Mouse (Mus musculus): ENCODE data around the gene Men1. TPM values are rescaled to one million over a fixed set of nuclear protein-coding genes. Genes with fewer than 3 reads are reported as not detected.

The Men1 gene
- 43.7 and 71.6 TPM in 2 replicates for polyA plus RNA-seq (2012; rRNA removed; ENCODE audit: low replicate concordance)

DNA sequence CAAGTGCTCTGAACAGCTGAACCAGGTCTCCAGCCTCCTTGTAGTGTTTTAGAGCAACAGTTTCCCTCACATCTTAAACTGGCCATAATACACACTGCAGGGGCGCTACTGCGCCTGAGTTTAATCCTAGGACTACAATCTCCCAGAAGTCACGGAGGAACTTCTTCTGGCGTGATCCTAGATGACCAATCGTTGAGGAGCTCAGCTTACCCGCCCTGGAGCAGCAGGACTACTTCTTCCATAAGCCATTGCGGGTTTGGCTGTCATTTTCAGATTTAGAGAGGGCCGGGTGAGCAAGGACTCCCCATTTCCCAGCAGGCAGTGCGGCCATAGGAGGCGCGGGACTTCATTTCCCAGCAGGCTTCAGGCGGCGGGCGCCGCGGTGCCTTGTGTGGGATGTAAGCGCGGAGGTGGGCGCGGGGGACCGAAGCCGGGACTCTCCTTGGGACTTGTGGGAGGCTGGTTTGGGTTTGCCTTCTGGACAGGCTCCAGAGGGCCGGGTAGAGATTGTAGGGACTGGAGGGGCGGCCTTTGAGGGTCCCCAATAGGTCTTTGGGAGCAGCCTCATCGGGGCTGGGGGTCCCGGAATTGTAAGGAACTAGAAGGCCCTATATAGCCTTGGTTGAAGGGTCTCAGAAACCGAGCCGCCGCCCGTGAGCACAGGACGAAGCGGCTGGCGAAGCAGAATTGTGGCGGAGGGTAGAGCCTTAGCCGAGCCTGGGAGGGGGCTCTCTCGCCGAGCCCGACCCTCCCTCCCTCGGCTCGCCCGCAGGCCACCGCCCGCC is at the start of gene Men1:
TSS of gene Men1 (plus strand) at position 307 of the 785 bp plus-strand sequence.

DNA sequence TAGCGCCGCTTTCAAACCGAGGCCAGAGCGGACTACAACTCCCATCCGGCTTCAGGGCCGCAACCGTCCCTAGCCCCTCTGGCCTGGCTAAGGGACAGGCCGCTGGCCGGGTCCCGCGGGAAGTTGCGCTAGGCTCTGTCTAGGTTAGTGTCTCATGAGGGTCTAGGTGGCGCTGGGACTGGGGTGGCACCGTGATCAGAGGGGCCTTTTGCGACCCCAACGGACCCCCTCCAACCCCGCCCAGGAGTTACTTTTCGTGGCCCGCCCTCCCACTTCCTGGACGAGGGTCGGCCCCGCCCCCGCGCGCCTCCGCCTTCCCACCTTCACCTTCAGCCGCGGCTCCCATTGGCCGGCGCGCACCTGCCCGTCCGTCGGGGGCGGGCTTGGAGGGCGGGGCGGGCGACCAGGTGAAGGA is 28.6 kb upstream of the Men1 start, which contains the start of gene Cdc42bpg:
TSS of gene Cdc42bpg (plus strand) at position 320 of the 415 bp plus-strand sequence.

DNA sequence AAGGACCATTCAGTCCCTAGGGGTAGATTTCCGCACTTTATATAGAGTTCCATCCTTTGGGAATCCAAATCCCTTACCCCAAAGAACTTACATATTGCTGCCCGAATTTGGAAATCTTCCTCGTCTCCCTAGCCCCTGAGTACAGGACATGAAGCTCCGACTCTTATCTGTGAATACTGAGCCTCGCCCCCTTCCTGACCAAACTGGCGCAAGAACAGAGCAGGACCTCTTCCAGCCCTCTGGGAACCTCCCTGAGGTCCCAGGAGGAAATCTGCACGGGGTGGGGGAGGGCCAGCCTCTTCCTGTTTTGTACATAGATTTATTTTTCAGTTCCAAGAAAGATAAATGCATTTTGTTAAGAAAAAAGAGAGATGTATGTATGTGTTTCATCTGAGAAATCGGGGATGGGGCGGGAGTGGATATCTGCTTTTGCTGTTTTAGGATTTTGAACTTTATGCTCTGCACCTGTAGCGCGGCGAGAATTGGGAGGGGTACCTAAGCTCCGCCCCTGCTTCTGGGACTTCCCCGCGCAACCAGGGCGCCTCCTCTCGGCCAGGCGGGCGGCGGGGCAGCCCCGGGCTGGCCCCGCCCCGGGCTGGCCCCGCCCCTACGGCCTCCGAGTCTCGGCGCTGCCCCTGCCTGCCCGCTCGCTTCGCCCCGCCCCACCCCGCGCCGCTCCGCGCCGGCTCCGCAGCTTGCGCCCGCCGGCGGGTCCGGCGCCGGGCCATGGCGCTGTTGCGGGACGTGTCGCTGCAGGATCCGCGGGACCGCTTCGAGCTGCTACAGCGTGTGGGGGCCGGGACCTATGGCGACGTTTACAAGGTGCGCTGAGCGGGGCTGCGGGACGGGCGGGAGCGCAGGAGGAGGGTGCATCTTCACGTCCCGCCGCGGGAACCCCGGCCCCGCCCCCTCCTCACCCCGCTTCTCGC is 6.0 kb downstream of the Men1 start, which contains the start of gene Map4k2:
TSS of gene Map4k2 (plus strand) at position 612 of the 929 bp plus-strand sequence.

DNA sequence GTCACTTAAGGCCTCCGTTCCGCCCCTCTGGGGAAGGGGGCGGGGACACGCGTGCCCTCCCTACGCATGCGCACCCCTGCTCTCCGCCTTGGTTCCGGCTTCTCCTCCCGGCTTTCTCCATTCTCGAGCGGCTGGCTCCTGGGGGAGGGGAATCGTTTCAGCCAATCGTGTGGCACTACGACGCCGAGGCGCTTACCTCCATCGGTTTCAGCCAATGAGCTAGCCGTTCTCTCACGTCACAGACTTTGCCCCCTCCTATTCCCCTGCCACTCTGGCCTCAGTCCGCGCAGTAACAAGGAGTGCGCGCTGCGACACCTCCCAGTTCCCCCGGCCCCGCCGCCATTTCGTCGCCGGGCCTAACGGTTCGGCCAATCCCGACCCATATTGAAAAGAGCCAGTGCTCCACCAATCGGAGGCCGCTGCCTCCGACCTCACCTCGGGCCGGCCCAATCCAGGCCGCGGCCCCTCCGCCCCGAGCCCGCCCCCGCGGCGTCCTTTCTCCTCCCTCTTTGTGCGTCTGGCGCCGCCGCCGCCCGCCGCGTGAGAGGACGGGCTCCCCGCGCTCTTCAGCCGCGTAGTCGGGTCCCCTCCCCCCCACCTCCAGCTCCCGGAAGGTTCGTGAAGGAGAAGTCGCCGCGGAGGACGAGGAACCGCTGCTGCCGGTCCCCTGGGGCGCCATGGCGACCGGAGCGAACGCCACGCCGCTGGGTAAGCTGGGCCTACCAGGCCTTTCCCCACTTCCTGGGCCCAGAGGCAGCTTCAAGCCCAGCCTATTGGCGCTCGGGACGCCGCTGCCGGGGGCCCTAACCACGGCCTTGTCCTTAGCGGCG is 28.8 kb downstream of the Men1 start, which contains the start of gene Sf1:
TSS of gene Sf1 (plus strand) at position 280 of the 830 bp plus-strand sequence.

DNA sequence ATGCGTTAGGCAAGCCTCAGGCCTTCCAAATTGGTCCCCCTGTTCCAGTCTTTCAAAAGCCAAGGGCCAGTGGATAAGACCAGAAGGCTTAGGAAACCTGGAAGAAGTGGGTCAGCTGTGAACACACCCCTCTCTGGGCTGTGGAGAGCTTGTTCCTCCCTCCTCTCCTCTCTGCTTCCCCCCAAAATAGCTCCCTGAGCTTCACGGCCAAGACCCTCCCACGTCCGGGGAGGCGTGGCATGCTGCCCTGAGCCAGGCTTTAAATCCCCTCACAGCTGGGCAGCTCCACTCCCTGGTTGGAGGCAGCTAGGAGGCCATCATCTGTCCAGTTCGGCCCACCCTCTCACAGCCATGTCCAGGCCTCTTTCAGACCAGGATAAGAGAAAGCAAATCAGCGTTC is 49.3 kb downstream of the Men1 start, which contains the start of gene Pygm:
TSS of gene Pygm (plus strand) at position 272 of the 400 bp plus-strand sequence.

Other genes starting within 250 kb of the Men1 start
- gene Cdca5, start 250.0 kb upstream of the Men1 start, polyA plus RNA-seq (2012; rRNA removed; ENCODE audit: low replicate concordance) = 0.92 and 0.93 TPM in 2 replicates
- gene AC131692.1, start 240.6 kb upstream of the Men1 start, polyA plus RNA-seq (2012; rRNA removed; ENCODE audit: low replicate concordance) = not detected in 2 replicates
- gene Naaladl1, start 229.2 kb upstream of the Men1 start, polyA plus RNA-seq (2012; rRNA removed; ENCODE audit: low replicate concordance) = 0.19 and 0.37 TPM in 2 replicates
- 22.6 and 60.4 TPM in 2 replicates for gene Sac3d1, start 216.3 kb upstream of the Men1 start, polyA plus RNA-seq (2012; rRNA removed; ENCODE audit: low replicate concordance)
- 37.7 and 57.2 TPM in 2 replicates for gene Snx15, start 206.7 kb upstream of the Men1 start, polyA plus RNA-seq (2012; rRNA removed; ENCODE audit: low replicate concordance)
- gene Batf2, start 194.0 kb upstream of the Men1 start, polyA plus RNA-seq (2012; rRNA removed; ENCODE audit: low replicate concordance) = 7.9 and 11.2 TPM in 2 replicates
- gene Arl2, start 193.4 kb upstream of the Men1 start, polyA plus RNA-seq (2012; rRNA removed; ENCODE audit: low replicate concordance) = 175 and 200 TPM in 2 replicates
- gene Majin, start 150.6 kb upstream of the Men1 start, polyA plus RNA-seq (2012; rRNA removed; ENCODE audit: low replicate concordance) = 0.11 TPM in 1 of 2 replicates, not detected in the other
- gene Gpha2, start 108.6 kb upstream of the Men1 start, polyA plus RNA-seq (2012; rRNA removed; ENCODE audit: low replicate concordance) = 0.78 and 1.8 TPM in 2 replicates
- gene Ppp2r5b, start 99.1 kb upstream of the Men1 start, polyA plus RNA-seq (2012; rRNA removed; ENCODE audit: low replicate concordance) = 76.3 and 129 TPM in 2 replicates
- gene Atg2a, start 93.3 kb upstream of the Men1 start, polyA plus RNA-seq (2012; rRNA removed; ENCODE audit: low replicate concordance) = 50.4 and 85.0 TPM in 2 replicates
- 203 and 545 TPM in 2 replicates for gene Ehd1, start 58.3 kb upstream of the Men1 start, polyA plus RNA-seq (2012; rRNA removed; ENCODE audit: low replicate concordance)
- gene Cdc42bpg, start 28.5 kb upstream of the Men1 start, polyA plus RNA-seq (2012; rRNA removed; ENCODE audit: low replicate concordance) = 10.9 and 19.0 TPM in 2 replicates
- 179 and 444 TPM in 2 replicates for gene Map4k2, start 6.2 kb downstream of the Men1 start, polyA plus RNA-seq (2012; rRNA removed; ENCODE audit: low replicate concordance)
- 102 and 381 TPM in 2 replicates for gene Sf1, start 28.7 kb downstream of the Men1 start, polyA plus RNA-seq (2012; rRNA removed; ENCODE audit: low replicate concordance)
- gene Pygm, start 49.4 kb downstream of the Men1 start, polyA plus RNA-seq (2012; rRNA removed; ENCODE audit: low replicate concordance) = 4.9 and 1,127 TPM in 2 replicates
- gene Rasgrp2, start 64.4 kb downstream of the Men1 start, polyA plus RNA-seq (2012; rRNA removed; ENCODE audit: low replicate concordance) = 172 and 331 TPM in 2 replicates
- gene Nrxn2, start 83.8 kb downstream of the Men1 start, polyA plus RNA-seq (2012; rRNA removed; ENCODE audit: low replicate concordance) = 1.6 and 3.3 TPM in 2 replicates
- 0.35 and 0.43 TPM in 2 replicates for gene Slc22a12, start 208.1 kb downstream of the Men1 start, polyA plus RNA-seq (2012; rRNA removed; ENCODE audit: low replicate concordance)

Data from mammary gland, adult 2 months (tissue).